Mouse (Mus musculus) embryonic facial prominence, embryonic 12.5 days (tissue): ENCODE results near the gene Fbp1. TPM values are rescaled to one million over a fixed set of nuclear protein-coding genes. Genes with fewer than 3 reads are reported as not detected.

Experiments used
- ATAC-seq: fragments of 200-750 bp; cut with Nextera tagmentation; 2 replicates; pipeline ENCODE4 v1.8.0; 2017; ENCODE audit not compliant: insufficient number of reproducible peaks, insufficient read depth, low FRiP score, low TSS enrichment
- H3K27ac ChIP-seq: fragments of 300-500 bp; sonication (generic); 2 replicates; pipeline ENCODE4 v1.5.1; 2016; ENCODE audit warnings: mild to moderate bottlenecking
- H3K27me3 ChIP-seq: fragments of 300-500 bp; sonication (generic); 2 replicates; pipeline ENCODE4 v1.6.1; 2016; ENCODE audit warnings: mild to moderate bottlenecking, moderate library complexity
- H3K36me3 ChIP-seq: fragments of 300-500 bp; sonication (generic); 2 replicates; pipeline ENCODE4 v1.6.1; 2016; ENCODE audit warnings: mild to moderate bottlenecking
- H3K4me1 ChIP-seq: fragments of 300-500 bp; sonication (generic); 2 replicates; pipeline ENCODE4 v1.6.1; 2016
- H3K4me2 ChIP-seq: fragments of 300-500 bp; sonication (generic); replicated peaks from 2 replicates; pipeline ENCODE4 v1.6.1; 2016; ENCODE audit warnings: mild to moderate bottlenecking, moderate library complexity
- H3K4me3 ChIP-seq: fragments of 300-500 bp; sonication (generic); 2 replicates; pipeline ENCODE4 v1.5.1; 2016; ENCODE audit warnings: mild to moderate bottlenecking
- H3K9ac ChIP-seq: fragments of 300-500 bp; sonication (generic); 2 replicates; pipeline ENCODE4 v1.6.1; 2016; ENCODE audit warnings: mild to moderate bottlenecking, moderate library complexity
- H3K9me3 ChIP-seq: fragments of 300-500 bp; sonication (generic); 2 replicates; pipeline ENCODE4 v1.6.1; 2016; ENCODE audit warnings: mild to moderate bottlenecking, moderate library complexity
- WGBS: fragments of 180-500 bp; shearing (Covaris S2); methylation state at CpG from one replicate; pipeline ENCODE4 v1.1.7; 2016; 5-methylcytosine and 5-hydroxymethylcytosine counted together
- polyA plus RNA-seq: library from polyadenylated mRNA; unstranded; fragments of >200 nt; fragmentation: Nextera tagmentation; extraction: Ambion mirVana; gene quantifications from 2 replicates; pipeline ENCODE4 v1.2.1, GENCODE M21; 2016

Gene Fbp1
- polyA plus RNA-seq, 1 experiment from 2014 or later: 0.19 TPM

DNA sequence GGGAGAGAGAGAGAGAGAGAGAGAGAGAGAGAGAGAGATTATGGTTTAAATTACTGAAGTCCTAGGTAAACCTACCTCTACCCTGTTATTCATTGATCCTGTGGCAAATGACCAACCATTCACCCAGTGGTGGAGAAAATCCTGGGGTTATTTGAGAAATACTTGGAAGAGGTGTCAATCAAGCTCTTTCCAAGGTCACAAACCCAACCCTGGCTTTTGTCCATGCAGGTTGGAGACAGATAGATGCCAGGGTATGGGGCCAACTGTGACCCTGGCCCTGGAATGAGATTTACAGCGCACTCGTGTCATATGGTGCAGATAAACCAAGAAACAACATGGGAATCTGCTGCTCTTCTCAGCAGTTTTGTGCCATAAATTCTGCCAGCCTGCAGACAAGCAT lies 4.6 kb downstream of the Fbp1 start:
- no peaks in the 10 kb centered on the region for H3K36me3 ChIP-seq
- ATAC-seq: no peak
- H3K27me3 ChIP-seq: peaks cover 22% of the 10 kb centered on the region
- H3K4me2 ChIP-seq: no peak overlapping the region
- no peak overlapping the region for H3K27ac ChIP-seq
- no peak overlapping the region for H3K4me3 ChIP-seq
- no peaks in the 10 kb centered on the region for H3K9me3 ChIP-seq
- H3K9ac ChIP-seq: no peak overlapping the region
- WGBS: 86% methylated on average over 2 of the region's 2 CpGs
- peaks cover 8% of the 10 kb centered on the region for H3K4me1 ChIP-seq

DNA sequence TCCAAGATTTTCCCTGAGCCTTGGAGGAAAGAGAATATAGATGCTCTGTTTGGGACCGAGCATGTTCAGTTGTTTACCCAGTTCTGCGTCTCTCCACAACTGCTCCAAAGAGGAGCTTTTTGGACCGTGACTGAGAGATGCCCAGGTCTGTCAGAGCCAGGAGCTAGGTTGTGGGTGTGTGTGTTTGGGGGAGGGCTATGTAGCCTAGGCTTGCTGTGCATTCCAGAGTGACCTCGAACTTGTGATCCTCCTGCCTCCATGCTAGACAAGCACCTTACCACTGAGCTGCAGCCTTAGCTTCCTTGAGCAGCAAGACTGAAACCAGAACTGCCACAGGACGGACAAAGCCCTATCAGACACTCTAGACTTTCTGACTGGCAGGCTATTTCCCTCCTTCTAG lies 5.2 kb downstream of the Fbp1 start:
- no peak overlapping the region for H3K9ac ChIP-seq
- H3K4me3 ChIP-seq: no peak overlapping the region
- no peak overlapping the region for H3K27ac ChIP-seq
- no peak overlapping the region for H3K4me2 ChIP-seq
- no peak for ATAC-seq
- peaks cover 5% of the 10 kb centered on the region for H3K4me1 ChIP-seq
- WGBS: 83% methylated on average over 5 of the region's 5 CpGs
- H3K9me3 ChIP-seq: no peaks in the 10 kb centered on the region
- peaks cover 16% of the 10 kb centered on the region for H3K27me3 ChIP-seq
- no peaks in the 10 kb centered on the region for H3K36me3 ChIP-seq

DNA sequence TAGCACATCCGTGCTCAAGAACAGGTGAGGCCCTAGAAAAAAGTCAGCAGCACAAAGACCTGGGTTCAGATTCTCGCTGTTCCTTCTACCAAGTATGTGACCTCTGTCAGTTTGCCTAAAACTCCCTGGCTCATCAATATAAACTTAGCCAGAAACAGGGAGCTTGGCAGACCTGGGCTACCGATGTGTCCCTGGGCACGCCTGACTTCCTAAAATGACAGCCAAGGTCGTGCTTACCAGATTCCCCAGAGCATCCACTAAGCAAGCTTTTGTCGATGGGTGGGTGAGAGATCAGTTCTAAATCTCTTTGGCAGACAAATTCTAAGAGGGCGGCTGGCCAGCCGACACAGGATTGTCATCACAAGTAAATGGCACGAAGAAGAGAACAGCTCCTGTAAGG lies 6.7 kb downstream of the Fbp1 start:
- Histone ChIP-seq H3K27ac (no peak overlapping the region), H3K36me3 (no peaks in the 10 kb centered on the region), H3K9me3 (no peaks in the 10 kb centered on the region), H3K4me2 (no peak overlapping the region), H3K4me3 (no peak overlapping the region), H3K4me1 (no peaks in the 10 kb centered on the region), H3K27me3 (peaks cover 4% of the 10 kb centered on the region; the same call in 1 of the 2 replicates), H3K9ac (no peak overlapping the region)
- 83% methylated on average over 9 of the region's 9 CpGs for WGBS
- no peak for ATAC-seq

GRCm38 (mm10) chr13:62879831-62880615 lies 8.1 kb downstream of the Fbp1 start:
- Histone ChIP-seq H3K27ac (no peak overlapping the region), H3K9ac (no peak overlapping the region), H3K36me3 (no peaks in the 10 kb centered on the region), H3K4me3 (no peak overlapping the region), H3K27me3 (no peaks in the 10 kb centered on the region), H3K4me1 (no peaks in the 10 kb centered on the region), H3K9me3 (no peaks in the 10 kb centered on the region), H3K4me2 (no peak overlapping the region)
- no peak for ATAC-seq
- 39% methylated on average over 8 of the region's 8 CpGs for WGBS

DNA sequence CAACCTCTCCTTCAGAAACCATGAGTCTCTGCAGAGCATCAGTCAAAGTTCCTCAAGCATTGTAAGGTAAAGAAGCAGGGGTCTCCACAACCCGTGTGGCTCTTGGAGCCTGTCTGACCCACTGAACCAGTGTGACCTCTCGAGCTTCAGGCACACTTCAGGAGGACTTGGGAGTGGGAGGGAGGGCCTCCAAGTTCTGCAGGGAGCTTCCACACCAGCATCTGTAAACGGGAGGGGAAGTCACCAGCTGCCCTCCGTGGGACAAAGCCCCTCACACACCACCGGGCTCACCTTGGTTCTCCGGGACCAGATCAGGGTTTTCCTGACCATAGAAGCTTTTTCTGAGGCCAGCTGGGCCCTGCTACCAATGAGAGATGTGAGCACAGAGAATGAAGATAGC lies 8.7 kb downstream of the Fbp1 start:
- Histone ChIP-seq H3K9ac (no peak overlapping the region), H3K27ac (no peak overlapping the region), H3K4me2 (no peak overlapping the region), H3K27me3 (no peaks in the 10 kb centered on the region), H3K4me3 (no peak overlapping the region), H3K9me3 (no peaks in the 10 kb centered on the region), H3K36me3 (no peaks in the 10 kb centered on the region), H3K4me1 (no peaks in the 10 kb centered on the region)
- 36% methylated on average over 6 of the region's 6 CpGs for WGBS
- no peak for ATAC-seq

DNA sequence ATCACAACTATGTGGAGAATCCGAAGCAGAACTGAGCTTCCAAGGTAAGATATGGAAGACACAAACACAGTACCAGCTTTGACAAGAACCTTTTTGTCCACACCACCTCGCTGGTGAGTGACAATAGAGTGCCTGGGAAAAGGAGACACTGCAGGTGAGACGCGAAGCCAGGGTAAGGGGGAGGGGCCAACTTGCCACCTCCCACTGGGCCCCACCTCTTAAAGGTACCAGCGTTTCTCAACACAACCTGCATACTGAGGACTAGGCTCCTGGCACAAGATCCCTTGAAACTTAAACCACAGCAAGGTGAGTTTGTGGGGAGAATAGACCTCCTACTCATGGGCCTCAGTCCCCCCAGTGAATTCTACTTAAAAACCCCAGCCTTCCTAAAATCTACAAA lies 10.8 kb downstream of the Fbp1 start:
- H3K4me2 ChIP-seq: peak overlapping the region; percentile 19; the same call in 1 of the 2 replicates

GRCm38 (mm10) chr13:62876111-62876510 lies 12.0 kb downstream of the Fbp1 start:
- Histone ChIP-seq H3K4me2 (no peak overlapping the region), H3K36me3 (no peaks in the 10 kb centered on the region), H3K9me3 (no peaks in the 10 kb centered on the region), H3K9ac (no peak overlapping the region), H3K27me3 (no peaks in the 10 kb centered on the region), H3K4me1 (no peaks in the 10 kb centered on the region), H3K4me3 (no peak overlapping the region), H3K27ac (no peak overlapping the region)
- 63% methylated on average over 1 of the region's 1 CpGs for WGBS
- ATAC-seq: no peak

More for the DNA sequence above, 10.8 kb downstream of the Fbp1 start:
- ATAC-seq: no peak
- Histone ChIP-seq H3K27ac (no peak overlapping the region), H3K4me3 (no peak overlapping the region), H3K9ac (no peak overlapping the region), H3K4me1 (no peaks in the 10 kb centered on the region), H3K9me3 (no peaks in the 10 kb centered on the region), H3K36me3 (no peaks in the 10 kb centered on the region), H3K27me3 (no peaks in the 10 kb centered on the region)
- WGBS: 5% methylated on average over 5 of the region's 5 CpGs

GRCm38 (mm10) chr13:62872252-62872651 lies 15.8 kb downstream of the Fbp1 start:
- no peaks in the 10 kb centered on the region for H3K9me3 ChIP-seq
- H3K9ac ChIP-seq: no peak overlapping the region
- H3K36me3 ChIP-seq: no peaks in the 10 kb centered on the region
- no peak overlapping the region for H3K27ac ChIP-seq
- no peaks in the 10 kb centered on the region for H3K27me3 ChIP-seq
- no peaks in the 10 kb centered on the region for H3K4me1 ChIP-seq
- H3K4me2 ChIP-seq: no peak overlapping the region
- H3K4me3 ChIP-seq: no peak overlapping the region
- WGBS: 68% methylated on average over 3 of the region's 3 CpGs
- ATAC-seq: no peak

DNA sequence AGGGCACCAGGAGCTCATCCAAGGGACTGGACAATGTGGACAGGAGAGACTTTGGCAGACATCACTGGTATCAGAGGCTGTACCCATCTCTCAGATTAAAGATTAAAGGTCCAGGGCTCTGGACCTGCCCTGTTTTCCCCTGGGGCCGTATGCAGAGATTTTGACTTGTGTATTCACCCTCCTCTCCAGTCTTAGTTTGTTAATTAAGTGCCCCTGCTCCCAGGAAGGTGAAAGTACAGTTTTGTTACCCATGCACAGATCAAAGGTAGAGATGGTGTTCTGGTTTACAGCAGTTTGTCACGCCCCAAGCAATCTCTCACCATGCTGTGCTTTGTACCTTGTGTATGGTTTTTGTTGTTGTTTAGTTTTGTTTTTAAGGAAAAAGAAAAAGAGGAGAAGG lies 17.5 kb downstream of the Fbp1 start:
- Histone ChIP-seq H3K4me2 (no peak overlapping the region), H3K27me3 (no peaks in the 10 kb centered on the region), H3K9me3 (no peaks in the 10 kb centered on the region), H3K4me3 (no peak overlapping the region), H3K9ac (no peak overlapping the region), H3K4me1 (no peaks in the 10 kb centered on the region), H3K27ac (no peak overlapping the region), H3K36me3 (no peaks in the 10 kb centered on the region)
- no peak for ATAC-seq
- WGBS: 82% methylated on average over 2 of the region's 2 CpGs

- 81% methylated on average over 4 of the region's 4 CpGs for WGBS
- no peak overlapping the region for H3K9ac ChIP-seq
- peak overlapping the region; percentile 87 for H3K27ac ChIP-seq
- H3K4me3 ChIP-seq: no peak overlapping the region
- H3K27me3 ChIP-seq: no peaks in the 10 kb centered on the region
- no peak overlapping the region for H3K4me2 ChIP-seq
- H3K36me3 ChIP-seq: no peaks in the 10 kb centered on the region
- ATAC-seq: no peak
- H3K4me1 ChIP-seq: peaks cover 6% of the 10 kb centered on the region; the same call in 1 of the 2 replicates
- H3K9me3 ChIP-seq: no peaks in the 10 kb centered on the region
These were observed 21.3 kb downstream of the Fbp1 start for GRCm38 (mm10) chr13:62866817-62867216.

DNA sequence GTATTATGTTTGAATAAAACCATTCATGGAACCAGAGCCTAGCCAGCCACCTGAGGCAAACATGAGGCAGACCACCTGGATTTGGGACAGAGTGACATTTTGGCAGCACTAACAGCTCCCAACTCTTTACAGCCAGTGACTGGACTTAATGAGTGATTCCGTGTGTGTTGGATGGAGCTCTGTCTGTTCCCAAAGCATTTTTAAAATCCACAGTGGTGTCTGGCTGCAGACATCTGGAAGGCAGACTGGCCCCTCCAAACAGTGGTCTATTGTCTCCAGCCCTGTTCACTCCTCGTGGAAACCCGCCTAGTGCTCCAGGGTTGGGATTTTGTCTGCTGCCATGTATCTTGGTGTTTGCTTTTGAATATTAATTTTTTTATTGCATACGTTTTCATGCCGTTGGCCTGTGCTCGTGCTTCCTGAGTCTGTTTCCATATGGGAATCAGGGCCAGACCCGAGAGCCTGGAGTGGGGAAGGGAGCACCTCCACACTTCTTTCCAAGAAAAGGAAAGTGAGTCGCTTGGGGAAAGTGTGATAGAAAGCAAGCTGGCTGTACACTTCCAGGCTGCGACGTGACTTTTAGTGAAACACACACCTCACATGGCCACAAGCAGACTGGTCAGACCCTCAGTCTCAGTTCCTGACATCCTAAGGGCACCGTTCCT lies 22.3 kb downstream of the Fbp1 start:
- H3K27ac ChIP-seq: peak overlapping the region; percentile 87
- H3K27me3 ChIP-seq: no peaks in the 10 kb centered on the region
- H3K36me3 ChIP-seq: no peaks in the 10 kb centered on the region
- no peak overlapping the region for H3K9ac ChIP-seq
- no peak overlapping the region for H3K4me3 ChIP-seq
- 27% methylated on average over 11 of the region's 11 CpGs for WGBS
- peaks cover 6% of the 10 kb centered on the region; the same call in 1 of the 2 replicates for H3K4me1 ChIP-seq
- peak; percentile 38; the same call in 1 of the 2 replicates for ATAC-seq
- no peaks in the 10 kb centered on the region for H3K9me3 ChIP-seq
- no peak overlapping the region for H3K4me2 ChIP-seq

DNA sequence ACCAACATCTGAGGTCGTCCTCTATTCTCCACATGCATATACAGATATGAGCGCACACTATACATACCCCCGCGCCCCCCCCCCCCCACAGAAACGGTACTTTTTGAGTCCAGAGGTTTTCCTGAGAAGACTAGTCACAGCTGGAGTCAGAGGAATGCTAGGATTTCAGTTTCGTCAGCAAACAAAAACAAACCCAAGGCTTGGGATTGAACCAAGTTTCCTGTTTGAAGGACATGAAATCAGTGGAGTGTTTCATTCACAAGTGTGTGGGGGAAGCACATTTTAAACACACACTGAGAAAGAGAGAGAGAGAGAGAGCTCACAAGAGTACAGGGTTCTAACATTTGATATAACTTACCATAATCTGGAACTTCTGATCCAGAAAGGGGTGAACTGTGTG lies 24.3 kb downstream of the Fbp1 start:
- Histone ChIP-seq H3K27me3 (no peaks in the 10 kb centered on the region), H3K4me1 (peaks cover 6% of the 10 kb centered on the region; the same call in 1 of the 2 replicates), H3K9ac (no peak overlapping the region), H3K36me3 (no peaks in the 10 kb centered on the region), H3K4me3 (no peak overlapping the region), H3K27ac (no peak overlapping the region), H3K9me3 (no peaks in the 10 kb centered on the region), H3K4me2 (no peak overlapping the region)
- 63% methylated on average over 6 of the region's 6 CpGs for WGBS
- ATAC-seq: no peak
